Mouse (Mus musculus): ENCODE data around the gene Barhl1. TPM values are rescaled to one million over a fixed set of nuclear protein-coding genes. Genes with fewer than 3 reads are reported as not detected.

Barhl1 gene
- not detected for total RNA-seq (2023)

DNA sequence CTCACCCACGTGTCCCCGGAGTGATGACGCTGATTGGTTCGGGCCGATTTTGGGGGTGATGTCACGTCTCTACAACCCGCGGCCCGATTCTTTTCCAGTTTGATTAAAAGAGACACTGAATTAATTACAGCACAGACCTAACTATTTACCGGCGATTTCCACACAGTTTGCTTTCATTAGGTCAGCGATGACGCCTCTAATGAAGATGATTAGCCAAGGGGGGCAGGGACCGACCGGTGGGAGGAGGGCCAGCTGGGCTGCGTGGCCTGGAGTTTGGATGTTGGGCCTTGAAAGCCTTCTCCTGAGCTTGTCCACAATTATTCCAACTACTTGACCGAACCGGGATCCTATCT, at the start of gene Barhl1:
Barhl1 (minus strand) TSS at position 156 of the 353 bp plus-strand sequence.

Other genes starting within 250 kb of the Barhl1 start
- gene Spaca9, start 216.9 kb downstream of the Barhl1 start, total RNA-seq (2023) = 10 to 100 TPM in 1 of 2 experiments, 1 to 10 TPM in 1; 9.1 to 13.3 TPM
- gene Ak8, start 216.5 kb downstream of the Barhl1 start, total RNA-seq (2023) = 10 to 100 TPM in 1 of 2 experiments, 1 to 10 TPM in 1; 7.8 to 10.3 TPM
- 10 to 100 TPM; 11.7 to 12.6 TPM for gene Gtf3c4, start 76.3 kb downstream of the Barhl1 start, total RNA-seq (2023)
- 10 to 100 TPM; 10.5 to 13.7 TPM for gene Ddx31, start 76.3 kb downstream of the Barhl1 start, total RNA-seq (2023)
- gene Cfap77, start 138.4 kb upstream of the Barhl1 start, total RNA-seq (2023) = not detected
- gene Ttf1, start 143.6 kb upstream of the Barhl1 start, total RNA-seq (2023) = 10 to 100 TPM; 17.7 to 24.1 TPM
- 10 to 100 TPM; 38.1 to 41.4 TPM for gene Setx, start 207.5 kb upstream of the Barhl1 start, total RNA-seq (2023)

All from monocyte, adult 59 days (primary cell).